Mouse (Mus musculus) bone marrow, adult 2 months (tissue): ENCODE measurements around the gene Hps4. TPM values are rescaled to one million over a fixed set of nuclear protein-coding genes. Genes with fewer than 3 reads are reported as not detected.
A peak's percentile ranks its signal among the peaks of the same experiment; 100 is the strongest.

Experiments
- H3K27ac ChIP-seq: fragments of 200-500 bp; 2 replicates; pipeline ENCODE4 v1.5.1; 2012; ENCODE audit warnings: low read depth, mild to moderate bottlenecking, control low read depth, inconsistent platforms, low read length; ENCODE audit not compliant: control insufficient read depth, poor library complexity, insufficient read depth
- H3K4me1 ChIP-seq: fragments of 200-500 bp; 2 replicates; pipeline ENCODE4 v1.6.1; 2011; ENCODE audit warnings: low read length; ENCODE audit not compliant: control insufficient read depth, insufficient read depth
- H3K4me3 ChIP-seq: fragments of 200-500 bp; replicated peaks from 2 replicates; pipeline ENCODE3; 2011; ENCODE audit warnings: mild to moderate bottlenecking, low read depth, low read length, control low read depth; ENCODE audit not compliant: control insufficient read depth
- CTCF ChIP-seq: fragments of 200-500 bp; IDR thresholded peaks from 2 replicates; pipeline ENCODE4 v1.5.1; 2011; ENCODE audit warnings: low read length, control low read depth; ENCODE audit not compliant: control insufficient read depth, insufficient read depth
- POLR2A ChIP-seq: fragments of 200-500 bp; IDR thresholded peaks from 2 replicates; pipeline ENCODE4 v1.6.1; 2011; ENCODE audit warnings: low read depth, mild to moderate bottlenecking, control low read depth, low read length, borderline replicate concordance; ENCODE audit not compliant: control insufficient read depth
- WGBS: fragments of 180-500 bp; shearing (Covaris S2); methylation state at CpG from one replicate; pipeline ENCODE4 v1.1.7; 2018; 5-methylcytosine and 5-hydroxymethylcytosine counted together
- polyA plus RNA-seq: library from polyadenylated mRNA; stranded (reverse); fragments of >200 nt; gene quantifications from 2 replicates; pipeline ENCODE4 v1.2.4, GENCODE M21; 2011; ENCODE audit warnings: low replicate concordance; ENCODE audit not compliant: missing spikeins, insufficient read depth, insufficient read length

Gene Hps4
- polyA plus RNA-seq, 1 experiment, result 42.4 TPM

- Histone ChIP-seq H3K4me1 (no peaks in the 10 kb centered on the region), H3K27ac (no peak overlapping the region), H3K4me3 (no peak overlapping the region)
- TF ChIP-seq CTCF, result no peak
- WGBS, result 89% methylated on average over 3 of the region's 3 CpGs
These were observed 17.2 kb downstream of the Hps4 start for GRCm38 (mm10) chr5:112360077-112360476.

DNA sequence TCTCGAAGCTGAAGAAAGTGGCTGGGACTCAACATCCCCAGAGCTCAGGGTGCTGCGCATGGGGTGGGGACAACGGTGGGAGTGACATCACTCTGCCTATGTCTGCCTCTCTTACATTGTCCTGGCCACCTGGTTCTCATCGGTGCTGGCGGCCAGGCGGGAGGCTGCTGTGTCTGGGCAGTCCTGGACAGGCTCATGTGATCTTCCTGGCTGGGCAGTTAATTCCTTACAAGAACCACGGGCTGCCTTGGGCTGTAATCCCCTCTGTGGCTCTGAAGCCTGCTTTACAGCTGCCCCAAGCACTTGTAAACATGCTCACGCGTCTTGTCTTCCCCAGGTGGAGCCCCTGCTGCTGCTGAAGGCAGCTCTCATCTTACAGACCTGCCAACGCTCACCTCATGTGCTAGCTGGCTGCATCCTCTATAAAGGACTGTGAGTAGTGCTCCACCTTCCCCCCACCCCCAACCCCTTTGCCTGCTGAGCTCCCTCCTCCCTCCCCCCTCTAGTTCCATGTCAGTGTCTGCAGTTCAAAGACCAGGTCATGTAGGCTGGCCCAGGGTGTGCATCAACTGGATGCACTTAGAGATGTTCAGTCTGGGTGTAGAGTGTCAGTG, 21.4 kb downstream of the Hps4 start:
- no peak for TF ChIP-seq POLR2A
- TF ChIP-seq CTCF, result no peak
- H3K4me3 ChIP-seq, result no peak overlapping the region
- 82% methylated on average over 10 of the region's 10 CpGs for WGBS
- H3K27ac ChIP-seq, result no peak overlapping the region
- H3K4me1 ChIP-seq, result no peaks in the 10 kb centered on the region

GRCm38 (mm10) chr5:112366879-112367278, 24.0 kb downstream of the Hps4 start:
- Histone ChIP-seq H3K4me1 (no peaks in the 10 kb centered on the region), H3K4me3 (no peak overlapping the region), H3K27ac (no peak overlapping the region)
- 92% methylated on average over 6 of the region's 6 CpGs for WGBS
- TF ChIP-seq CTCF, result no peak
- no peak for TF ChIP-seq POLR2A

- no peaks in the 10 kb centered on the region for H3K4me1 ChIP-seq
- H3K27ac ChIP-seq, result no peak overlapping the region
- TF ChIP-seq POLR2A, result no peak
- TF ChIP-seq CTCF, result no peak
- WGBS, result 79% methylated on average over 4 of the region's 4 CpGs
- H3K4me3 ChIP-seq, result no peak overlapping the region
These were observed 24.5 kb downstream of the Hps4 start for GRCm38 (mm10) chr5:112367338-112367737.

GRCm38 (mm10) chr5:112367929-112368328, 25.0 kb downstream of the Hps4 start:
- no peak overlapping the region for H3K27ac ChIP-seq

DNA sequence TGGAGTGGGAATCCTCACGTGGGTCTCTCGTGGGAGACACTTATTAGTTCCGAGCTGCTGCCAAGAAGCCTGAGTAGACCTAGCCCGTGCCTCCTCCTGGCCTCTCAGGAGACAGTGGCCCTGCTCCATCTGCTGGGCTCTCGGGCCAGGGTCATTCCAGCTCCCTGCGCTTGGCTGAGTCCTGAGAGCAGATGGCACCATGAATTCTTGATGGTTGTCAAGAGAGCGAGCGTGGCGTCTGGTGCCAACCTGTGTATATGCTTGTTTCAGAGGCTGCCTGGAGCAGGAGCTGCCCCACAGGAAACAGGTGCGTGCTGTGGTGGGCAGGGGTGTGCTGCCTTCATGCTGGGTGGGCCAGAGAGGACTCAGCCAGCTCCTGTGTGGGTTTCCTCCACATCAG, 25.8 kb downstream of the Hps4 start:
- TF ChIP-seq POLR2A (no peak), CTCF (no peak)
- Histone ChIP-seq H3K4me3 (no peak overlapping the region), H3K27ac (no peak overlapping the region), H3K4me1 (no peaks in the 10 kb centered on the region)
- WGBS, result 62% methylated on average over 10 of the region's 10 CpGs

More at GRCm38 (mm10) chr5:112367929-112368328, 25.0 kb downstream of the Hps4 start:
- no peaks in the 10 kb centered on the region for H3K4me1 ChIP-seq
- 66% methylated on average over 12 of the region's 12 CpGs for WGBS
- H3K4me3 ChIP-seq, result no peak overlapping the region
- no peak for TF ChIP-seq POLR2A
- no peak for TF ChIP-seq CTCF

DNA sequence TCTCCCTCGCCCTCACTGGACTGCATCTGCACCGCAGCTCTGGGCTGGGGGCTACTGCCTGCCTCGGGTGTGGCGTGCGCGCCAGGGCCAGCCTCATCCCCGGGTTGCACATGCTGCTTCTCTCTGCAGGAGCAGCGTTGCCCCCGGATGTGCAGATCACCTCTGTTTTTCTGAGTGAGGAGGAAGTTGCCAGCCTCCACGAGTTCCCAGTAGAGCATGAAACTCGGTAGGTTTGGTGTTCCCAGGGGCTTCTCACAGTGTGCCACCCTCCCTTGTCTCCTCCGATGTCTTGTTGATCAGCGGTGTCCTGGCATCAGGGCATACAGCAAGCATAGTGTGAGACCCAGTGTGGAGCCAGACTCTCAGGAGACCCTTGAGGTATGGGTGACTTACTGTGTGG, 26.4 kb downstream of the Hps4 start:
- H3K4me3 ChIP-seq, result no peak overlapping the region
- TF ChIP-seq POLR2A (no peak), CTCF (no peak)
- no peaks in the 10 kb centered on the region for H3K4me1 ChIP-seq
- WGBS, result 62% methylated on average over 13 of the region's 13 CpGs
- H3K27ac ChIP-seq, result peak overlapping the region; percentile 20; the same call in 1 of the 2 replicates

GRCm38 (mm10) chr5:112370236-112370813, 27.4 kb downstream of the Hps4 start:
- no peak overlapping the region for H3K4me3 ChIP-seq
- 86% methylated on average over 12 of the region's 12 CpGs for WGBS
- H3K27ac ChIP-seq, result no peak overlapping the region
- no peaks in the 10 kb centered on the region for H3K4me1 ChIP-seq
- TF ChIP-seq CTCF, result no peak
- 0 out of 2 replicates have a peak, but pooled peaks have one; percentile 16 for TF ChIP-seq POLR2A
